Mouse (Mus musculus) embryonic facial prominence, embryonic 12.5 days (tissue): ENCODE measurements around the gene Znrf1. TPM values are rescaled to one million over a fixed set of nuclear protein-coding genes. Genes with fewer than 3 reads are reported as not detected.
"Not testable (repeated sequence)": the region's sequence is repeated elsewhere in the genome, so short reads cannot be mapped to it uniquely, and the experiment has no call there.

Experiments used
- ATAC-seq: fragments of 200-750 bp; cut with Nextera tagmentation; 2 replicates; pipeline ENCODE4 v1.8.0; 2017; ENCODE audit not compliant: insufficient number of reproducible peaks, insufficient read depth, low FRiP score, low TSS enrichment
- H3K27ac ChIP-seq: fragments of 300-500 bp; sonication (generic); 2 replicates; pipeline ENCODE4 v1.5.1; 2016; ENCODE audit warnings: mild to moderate bottlenecking
- H3K27me3 ChIP-seq: fragments of 300-500 bp; sonication (generic); 2 replicates; pipeline ENCODE4 v1.6.1; 2016; ENCODE audit warnings: mild to moderate bottlenecking, moderate library complexity
- H3K36me3 ChIP-seq: fragments of 300-500 bp; sonication (generic); 2 replicates; pipeline ENCODE4 v1.6.1; 2016; ENCODE audit warnings: mild to moderate bottlenecking
- H3K4me1 ChIP-seq: fragments of 300-500 bp; sonication (generic); 2 replicates; pipeline ENCODE4 v1.6.1; 2016
- H3K4me2 ChIP-seq: fragments of 300-500 bp; sonication (generic); replicated peaks from 2 replicates; pipeline ENCODE4 v1.6.1; 2016; ENCODE audit warnings: mild to moderate bottlenecking, moderate library complexity
- H3K4me3 ChIP-seq: fragments of 300-500 bp; sonication (generic); 2 replicates; pipeline ENCODE4 v1.5.1; 2016; ENCODE audit warnings: mild to moderate bottlenecking
- H3K9ac ChIP-seq: fragments of 300-500 bp; sonication (generic); 2 replicates; pipeline ENCODE4 v1.6.1; 2016; ENCODE audit warnings: mild to moderate bottlenecking, moderate library complexity
- H3K9me3 ChIP-seq: fragments of 300-500 bp; sonication (generic); 2 replicates; pipeline ENCODE4 v1.6.1; 2016; ENCODE audit warnings: mild to moderate bottlenecking, moderate library complexity
- WGBS: fragments of 180-500 bp; shearing (Covaris S2); methylation state at CpG from one replicate; pipeline ENCODE4 v1.1.7; 2016; 5-methylcytosine and 5-hydroxymethylcytosine counted together
- polyA plus RNA-seq: library from polyadenylated mRNA; unstranded; fragments of >200 nt; fragmentation: Nextera tagmentation; extraction: Ambion mirVana; gene quantifications from 2 replicates; pipeline ENCODE4 v1.2.1, GENCODE M21; 2016

Znrf1 gene
- polyA plus RNA-seq, 1 experiment from 2014 or later = 79.5 TPM

GRCm38 (mm10) chr8:111642939-111643263 is 107.0 kb downstream of the Znrf1 start:
- Histone ChIP-seq H3K4me1 (peaks cover 7% of the 10 kb centered on the region; the same call in 1 of the 2 replicates), H3K4me2 (peak overlapping the region; percentile 52), H3K9me3 (no peaks in the 10 kb centered on the region), H3K9ac (peak overlapping the region; percentile 40), H3K27ac (peak overlapping the region; percentile 79), H3K4me3 (peak overlapping the region; percentile 78), H3K36me3 (no peaks in the 10 kb centered on the region), H3K27me3 (no peaks in the 10 kb centered on the region)
- ATAC-seq = peak; percentile 43
- 9% methylated on average over 5 of the region's 5 CpGs for WGBS

- Histone ChIP-seq H3K27ac (peak within 1 kb of the TSS; percentile 94), H3K4me1 (peaks cover 12% of the 10 kb centered on the region), H3K4me2 (peak within 1 kb of the TSS; percentile 52), H3K9ac (peak within 1 kb of the TSS; percentile 88), H3K36me3 (no peaks in the 10 kb centered on the region), H3K4me3 (peak within 1 kb of the TSS; percentile 78), H3K9me3 (no peaks in the 10 kb centered on the region), H3K27me3 (no peaks in the 10 kb centered on the region)
- under 1% methylated on average over 75 of the region's 75 CpGs for WGBS
- peak; percentile 97 for ATAC-seq
These were observed 107.6 kb downstream of the Znrf1 start, which contains the start of gene Zfp1 for GRCm38 (mm10) chr8:111643264-111644141. Gene Zfp1, plus strand, starts transcription at chr8:111643401.

- H3K36me3 ChIP-seq, H3K27ac ChIP-seq, ATAC-seq, H3K9me3 ChIP-seq, H3K9ac ChIP-seq, H3K27me3 ChIP-seq: not testable (repeated sequence)
- H3K4me3 ChIP-seq = peak overlapping the region; percentile 78
- H3K4me1 ChIP-seq = peaks cover 17% of the 10 kb centered on the region
- H3K4me2 ChIP-seq = peak overlapping the region; percentile 52
- WGBS = 74% methylated on average over 12 of the region's 12 CpGs
These were observed 108.6 kb downstream of the Znrf1 start for GRCm38 (mm10) chr8:111644286-111645051.

GRCm38 (mm10) chr8:111645715-111646114 is 109.8 kb downstream of the Znrf1 start:
- H3K4me3 ChIP-seq = no peak overlapping the region
- no peak overlapping the region for H3K4me2 ChIP-seq
- no peak overlapping the region for H3K9ac ChIP-seq
- no peak overlapping the region for H3K27ac ChIP-seq
- H3K36me3 ChIP-seq = no peaks in the 10 kb centered on the region
- H3K27me3 ChIP-seq = no peaks in the 10 kb centered on the region
- no peaks in the 10 kb centered on the region for H3K9me3 ChIP-seq
- 94% methylated on average over 8 of the region's 8 CpGs for WGBS
- ATAC-seq = no peak
- peaks cover 17% of the 10 kb centered on the region for H3K4me1 ChIP-seq

GRCm38 (mm10) chr8:111648834-111649233 is 112.9 kb downstream of the Znrf1 start:
- no peak for ATAC-seq
- Histone ChIP-seq H3K27me3 (no peaks in the 10 kb centered on the region), H3K4me3 (no peak overlapping the region), H3K9me3 (no peaks in the 10 kb centered on the region), H3K36me3 (no peaks in the 10 kb centered on the region), H3K4me1 (peaks cover 10% of the 10 kb centered on the region), H3K9ac (no peak overlapping the region), H3K27ac (0 out of 2 replicates have a peak overlapping the region, but pooled peaks have one; percentile 23), H3K4me2 (no peak overlapping the region)
- WGBS = 46% methylated on average over 2 of the region's 2 CpGs

- H3K9me3 ChIP-seq = no peaks in the 10 kb centered on the region; the same call in 1 of the 2 replicates
- WGBS = 92% methylated on average over 3 of the region's 3 CpGs
- no peaks in the 10 kb centered on the region for H3K36me3 ChIP-seq
- no peak for ATAC-seq
- H3K9ac ChIP-seq = no peak overlapping the region
- no peak overlapping the region for H3K27ac ChIP-seq
- H3K4me3 ChIP-seq = no peak overlapping the region
- no peaks in the 10 kb centered on the region for H3K27me3 ChIP-seq
- no peak overlapping the region for H3K4me2 ChIP-seq
- H3K4me1 ChIP-seq = peaks cover 10% of the 10 kb centered on the region
These were observed 114.8 kb downstream of the Znrf1 start for GRCm38 (mm10) chr8:111650651-111651050.

- no peak for ATAC-seq
- Histone ChIP-seq H3K36me3 (no peaks in the 10 kb centered on the region), H3K9me3 (no peaks in the 10 kb centered on the region; the same call in 1 of the 2 replicates), H3K27ac (no peak overlapping the region), H3K9ac (no peak overlapping the region), H3K27me3 (no peaks in the 10 kb centered on the region), H3K4me3 (no peak overlapping the region), H3K4me1 (peaks cover 5% of the 10 kb centered on the region), H3K4me2 (no peak overlapping the region)
- WGBS = 96% methylated on average over 2 of the region's 2 CpGs
These were observed 117.6 kb downstream of the Znrf1 start for GRCm38 (mm10) chr8:111653524-111653923.

GRCm38 (mm10) chr8:111657312-111657854 is 121.5 kb downstream of the Znrf1 start:
- Histone ChIP-seq H3K4me2 (no peak overlapping the region), H3K4me1 (no peaks in the 10 kb centered on the region), H3K9me3 (no peaks in the 10 kb centered on the region; the same call in 1 of the 2 replicates), H3K9ac (no peak overlapping the region), H3K4me3 (no peak overlapping the region), H3K36me3 (peaks cover 20% of the 10 kb centered on the region), H3K27me3 (no peaks in the 10 kb centered on the region), H3K27ac (no peak overlapping the region)
- no peak for ATAC-seq
- WGBS = 44% methylated on average over 1 of the region's 1 CpGs

- H3K9ac ChIP-seq = no peak overlapping the region
- H3K27me3 ChIP-seq = no peaks in the 10 kb centered on the region
- WGBS = 78% methylated on average over 6 of the region's 6 CpGs
These were observed 123.0 kb downstream of the Znrf1 start for GRCm38 (mm10) chr8:111658819-111659423.

GRCm38 (mm10) chr8:111662473-111662872 is 126.6 kb downstream of the Znrf1 start:
- H3K4me2 ChIP-seq = no peak overlapping the region
- no peaks in the 10 kb centered on the region for H3K27me3 ChIP-seq
- 91% methylated on average over 3 of the region's 3 CpGs for WGBS
- no peak overlapping the region for H3K9ac ChIP-seq
- no peaks in the 10 kb centered on the region for H3K4me1 ChIP-seq
- no peak overlapping the region for H3K4me3 ChIP-seq
- peaks cover 33% of the 10 kb centered on the region for H3K36me3 ChIP-seq
- H3K9me3 ChIP-seq = no peaks in the 10 kb centered on the region
- H3K27ac ChIP-seq = no peak overlapping the region
- ATAC-seq = no peak

More at GRCm38 (mm10) chr8:111658819-111659423, 123.0 kb downstream of the Znrf1 start:
- ATAC-seq = no peak
- no peak overlapping the region for H3K27ac ChIP-seq
- peaks cover 20% of the 10 kb centered on the region for H3K36me3 ChIP-seq
- H3K4me3 ChIP-seq = no peak overlapping the region
- no peaks in the 10 kb centered on the region for H3K4me1 ChIP-seq
- no peaks in the 10 kb centered on the region; the same call in 1 of the 2 replicates for H3K9me3 ChIP-seq
- no peak overlapping the region for H3K4me2 ChIP-seq

GRCm38 (mm10) chr8:111666751-111667150 is 130.9 kb downstream of the Znrf1 start:
- Histone ChIP-seq H3K36me3 (peaks cover 42% of the 10 kb centered on the region), H3K9ac (no peak overlapping the region), H3K4me3 (no peak overlapping the region), H3K27ac (no peak overlapping the region), H3K9me3 (no peaks in the 10 kb centered on the region), H3K4me2 (no peak overlapping the region), H3K27me3 (no peaks in the 10 kb centered on the region), H3K4me1 (no peaks in the 10 kb centered on the region)
- no peak for ATAC-seq
- WGBS = 82% methylated on average over 2 of the region's 2 CpGs
